Mouse (Mus musculus) stomach, embryonic 14.5 days (tissue): ENCODE data around the gene Rpl22. TPM values are rescaled to one million over a fixed set of nuclear protein-coding genes. Genes with fewer than 3 reads are reported as not detected.

Experiments used
- ATAC-seq: fragments of 200-750 bp; cut with Nextera tagmentation; 2 replicates; pipeline ENCODE4 v1.8.0; 2017; ENCODE audit warnings: low read depth, moderate TSS enrichment; ENCODE audit not compliant: insufficient number of reproducible peaks, insufficient read depth, low FRiP score
- H3K27ac ChIP-seq: fragments of 300-500 bp; sonication (generic); 2 replicates; pipeline ENCODE4 v1.5.1; 2014; ENCODE audit warnings: mild to moderate bottlenecking, low read length, moderate library complexity, mixed read lengths
- H3K27me3 ChIP-seq: fragments of 300-500 bp; sonication (generic); 2 replicates; pipeline ENCODE4 v1.6.1; 2014; ENCODE audit warnings: low read length, control low read depth, mixed read lengths; ENCODE audit not compliant: control insufficient read depth, insufficient read depth
- H3K36me3 ChIP-seq: fragments of 300-500 bp; sonication (generic); 2 replicates; pipeline ENCODE4 v1.6.1; 2014; ENCODE audit warnings: mild to moderate bottlenecking, control low read depth, low read length, moderate library complexity, mixed read lengths; ENCODE audit not compliant: control insufficient read depth, insufficient read depth
- H3K4me1 ChIP-seq: fragments of 300-500 bp; sonication (generic); 2 replicates; pipeline ENCODE4 v1.6.1; 2014; ENCODE audit warnings: low read length, control low read depth, mixed read lengths; ENCODE audit not compliant: control insufficient read depth, insufficient read depth
- H3K4me2 ChIP-seq: fragments of 300-500 bp; sonication (generic); replicated peaks from 2 replicates; pipeline ENCODE4 v1.6.1; 2014; ENCODE audit warnings: low read depth, low read length, control low read depth
- H3K4me3 ChIP-seq: fragments of 300-500 bp; sonication (generic); 2 replicates; pipeline ENCODE4 v1.5.1; 2014; ENCODE audit warnings: low read depth, low read length, control low read depth
- H3K9ac ChIP-seq: fragments of 300-500 bp; sonication (generic); replicated peaks from 2 replicates; pipeline ENCODE4 v1.6.1; 2014; ENCODE audit warnings: low read depth, mild to moderate bottlenecking, control low read depth, low read length, moderate library complexity, mixed read lengths
- H3K9me3 ChIP-seq: fragments of 300-500 bp; sonication (generic); 2 replicates; pipeline ENCODE4 v1.6.1; 2016; ENCODE audit warnings: low read depth, low read length, control low read depth; ENCODE audit not compliant: control insufficient read depth
- WGBS: fragments of 180-500 bp; shearing (Covaris S2); extraction: QIAGEN DNeasy Blood & Tissue Kit; methylation state at CpG from one replicate; pipeline ENCODE4 v1.1.7; 2014; 5-methylcytosine and 5-hydroxymethylcytosine counted together
- polyA plus RNA-seq: library from polyadenylated mRNA; unstranded; fragments of >200 nt; fragmentation: Nextera tagmentation; extraction: Ambion mirVana; gene quantifications from 2 replicates; pipeline ENCODE4 v1.2.1, GENCODE M21; 2014

Gene Rpl22
- polyA plus RNA-seq, 1 experiment from 2014 or later: 483 TPM

GRCm38 (mm10) chr4:152382528-152383252, 57.1 kb downstream of the Rpl22 start:
- Histone ChIP-seq H3K27ac (no peak overlapping the region), H3K9ac (no peak overlapping the region), H3K4me1 (no peaks in the 10 kb centered on the region)

More at GRCm38 (mm10) chr4:152382528-152383252, 57.1 kb downstream of the Rpl22 start:
- no peaks in the 10 kb centered on the region for H3K9me3 ChIP-seq
- no peak overlapping the region for H3K4me3 ChIP-seq
- no peak for ATAC-seq
- H3K4me2 ChIP-seq: no peak overlapping the region
- no peaks in the 10 kb centered on the region for H3K36me3 ChIP-seq
- 83% methylated on average over 17 of the region's 17 CpGs for WGBS
- no peaks in the 10 kb centered on the region for H3K27me3 ChIP-seq

Other genes starting within 250 kb of the Rpl22 start
- gene Tnfrsf25, start 209.8 kb upstream of the Rpl22 start, polyA plus RNA-seq: 0.67 and 0.91 TPM in 2 replicates
- gene Espn, start 173.4 kb upstream of the Rpl22 start, polyA plus RNA-seq: 10.5 and 10.9 TPM in 2 replicates
- gene Hes2, start 166.9 kb upstream of the Rpl22 start, polyA plus RNA-seq: 0.29 and 0.55 TPM in 2 replicates
- 71.4 and 72.4 TPM in 2 replicates for gene Acot7, start 147.6 kb upstream of the Rpl22 start, polyA plus RNA-seq
- gene Gpr153, start 51.5 kb upstream of the Rpl22 start, polyA plus RNA-seq: 14.2 and 19.1 TPM in 2 replicates
- gene Hes3, start 34.1 kb upstream of the Rpl22 start, polyA plus RNA-seq: 0.43 TPM in 1 of 2 replicates, not detected in the other
- gene Icmt, start 28.5 kb upstream of the Rpl22 start, polyA plus RNA-seq: 20.2 and 22.6 TPM in 2 replicates
- gene Rnf207, start 6.7 kb upstream of the Rpl22 start, polyA plus RNA-seq: 1.00 and 1.1 TPM in 2 replicates
- 0.39 and 0.81 TPM in 2 replicates for gene Chd5, start 12.9 kb downstream of the Rpl22 start, polyA plus RNA-seq
- gene Nphp4, start 151.0 kb downstream of the Rpl22 start, polyA plus RNA-seq: 2.5 and 4.0 TPM in 2 replicates
- 3.9 and 4.1 TPM in 2 replicates for gene Kcnab2, start 152.1 kb downstream of the Rpl22 start, polyA plus RNA-seq